Mouse (Mus musculus): ENCODE measurements around the gene Dnmt1.
A peak's percentile ranks its signal among the peaks of the same experiment; 100 is the strongest.

Gene Dnmt1

GRCm38 (mm10) chr9:20943396-20943795 is 16.3 kb downstream of the Dnmt1 start:
- DNase-seq (ENCODE audit: low spot score), result no peak

- DNase-seq (ENCODE audit: low spot score), result no peak
These were observed 36.4 kb downstream of the Dnmt1 start for GRCm38 (mm10) chr9:20923258-20923657.

DNA sequence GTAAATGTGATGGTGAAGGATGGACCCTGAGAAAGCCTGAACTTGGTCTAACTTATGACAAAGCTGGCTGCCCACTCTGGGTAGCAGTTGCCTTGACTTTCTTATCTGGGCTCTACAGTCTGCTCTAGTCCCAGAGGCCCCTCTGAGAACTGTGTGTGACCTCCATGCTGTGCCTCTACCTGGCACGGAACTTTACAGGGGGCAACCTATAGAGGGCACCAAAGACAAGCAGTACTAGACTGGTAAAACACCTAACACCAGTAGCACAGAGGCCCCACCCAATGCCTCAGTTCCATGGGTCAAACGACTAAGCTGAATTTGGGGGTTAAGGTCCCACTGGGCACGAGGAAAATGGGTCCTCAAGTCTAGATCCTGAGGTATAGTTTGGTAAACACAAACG is 43.5 kb downstream of the Dnmt1 start:
- DNase-seq (ENCODE audit: low spot score), result no peak

- no peak for DNase-seq (ENCODE audit: low spot score)
These were observed 49.7 kb downstream of the Dnmt1 start for GRCm38 (mm10) chr9:20909948-20910347.

GRCm38 (mm10) chr9:20902174-20902491 is 57.6 kb downstream of the Dnmt1 start:
- no peak for DNase-seq (ENCODE audit: low spot score)

- no peak for DNase-seq (ENCODE audit: low spot score)
These were observed 58.1 kb downstream of the Dnmt1 start for GRCm38 (mm10) chr9:20901466-20902173.

DNA sequence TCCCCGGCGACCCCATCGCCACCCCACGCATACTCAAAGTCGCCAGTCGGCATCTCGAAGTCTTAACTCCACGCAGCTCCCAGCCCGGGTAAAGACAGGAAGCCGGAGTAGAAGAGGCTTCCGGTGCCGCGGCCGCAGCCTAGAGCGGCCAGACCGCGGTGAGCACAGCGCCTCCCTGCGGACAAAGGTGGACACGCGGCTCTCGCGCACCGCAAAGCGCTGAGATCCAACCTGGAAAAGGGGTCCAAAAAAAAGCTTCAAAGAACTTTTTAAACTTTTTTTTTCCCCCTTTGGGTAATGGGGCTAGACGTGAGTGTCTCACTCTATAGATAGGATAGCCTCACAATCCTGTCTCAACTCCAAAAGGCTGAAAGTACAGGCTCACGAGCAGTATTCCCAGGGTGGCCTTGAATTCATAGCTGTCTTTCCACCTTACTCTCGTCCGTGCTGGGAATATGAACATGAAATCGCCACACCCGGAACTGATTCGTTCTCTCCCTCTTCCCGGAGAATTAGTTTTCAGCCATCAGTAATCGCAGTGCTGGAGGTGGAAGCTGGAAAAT is 61.1 kb downstream of the Dnmt1 start, which contains the start of gene Eif3g:
Eif3g (minus strand) TSS at position 113 of the 563 bp plus-strand sequence.
- peak; percentile 68 for DNase-seq (ENCODE audit: low spot score)

DNA sequence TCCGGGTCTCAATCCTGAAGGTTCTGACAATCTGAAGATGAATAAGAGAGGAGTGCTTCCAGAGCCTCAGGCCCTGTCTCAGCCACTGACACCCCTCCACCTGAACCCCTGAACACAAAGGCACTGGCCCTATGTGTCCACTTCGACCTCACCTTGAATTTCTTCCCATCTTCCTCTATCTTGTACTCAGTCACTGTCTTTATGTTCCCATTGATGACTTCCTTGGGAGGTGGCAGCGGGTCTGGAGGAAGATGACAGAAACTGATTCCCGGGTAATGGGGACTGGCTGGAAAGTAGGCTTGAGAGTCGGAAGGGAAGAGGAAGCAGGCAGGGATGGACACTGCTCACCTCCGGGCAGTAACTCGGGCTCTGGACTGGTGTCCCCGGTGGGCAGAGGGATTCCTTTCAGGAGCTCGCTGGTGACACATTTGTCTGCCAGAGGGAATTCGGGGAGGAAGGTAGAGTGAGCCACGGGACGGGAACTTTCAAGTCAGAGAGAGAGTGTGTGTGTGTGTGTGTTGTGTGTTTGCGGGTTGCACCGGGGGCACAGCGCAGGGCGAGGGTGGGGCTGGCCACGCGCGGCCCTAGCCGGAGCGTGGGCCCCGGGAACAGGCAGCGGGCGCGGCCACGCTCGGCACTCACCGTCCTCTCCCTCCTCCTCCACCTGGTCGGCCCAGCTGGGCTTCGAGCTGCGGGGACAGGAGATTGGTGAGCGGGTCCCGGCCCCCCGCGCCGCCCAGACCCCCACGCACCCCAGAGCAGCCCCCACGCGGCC is 61.8 kb downstream of the Dnmt1 start:
- no peak for DNase-seq (ENCODE audit: low spot score)

DNA sequence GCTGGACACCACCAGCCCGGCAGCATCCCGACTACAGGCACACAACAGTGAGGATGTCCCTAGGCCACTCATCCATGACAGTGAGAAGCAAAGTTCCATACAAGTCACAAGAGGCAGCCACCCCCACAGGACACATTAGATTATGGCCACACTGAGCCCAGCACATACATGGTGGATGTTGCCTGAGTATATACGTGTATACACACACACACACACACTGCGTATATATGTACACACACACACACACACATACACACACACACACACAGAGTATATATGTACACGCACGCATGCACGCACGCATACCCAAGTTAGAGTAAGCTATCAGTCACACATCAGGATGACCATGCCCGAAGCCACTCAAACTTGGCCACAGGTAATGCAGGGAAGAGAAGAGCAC is 64.3 kb downstream of the Dnmt1 start:
- no peak for DNase-seq (ENCODE audit: low spot score)

DNA sequence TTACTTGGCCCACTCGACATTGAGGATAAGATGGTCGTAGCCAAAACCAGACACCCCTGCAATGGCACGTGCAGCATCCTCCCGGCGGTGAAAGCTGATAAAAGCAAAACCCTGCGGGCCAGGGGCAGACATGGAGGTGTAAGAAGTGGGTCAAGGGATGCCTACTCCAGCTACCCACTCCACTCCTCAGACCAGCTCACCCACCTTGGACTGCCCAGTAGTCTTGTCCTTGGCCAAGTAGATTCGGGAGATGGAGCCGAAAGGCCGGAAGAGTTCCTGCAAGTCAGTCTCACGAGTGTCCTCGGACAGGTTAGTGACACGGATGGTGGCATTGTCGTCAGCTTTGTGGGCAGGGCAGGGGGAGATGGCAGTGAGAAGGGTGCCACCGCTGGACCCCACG is 65.1 kb downstream of the Dnmt1 start:
- DNase-seq (ENCODE audit: low spot score), result no peak

- DNase-seq (ENCODE audit: low spot score), result no peak
These were observed 65.9 kb downstream of the Dnmt1 start for GRCm38 (mm10) chr9:20893590-20894343.

- DNase-seq (ENCODE audit: low spot score), result no peak
These were observed 66.6 kb downstream of the Dnmt1 start for GRCm38 (mm10) chr9:20893069-20893468.

- no peak for DNase-seq (ENCODE audit: low spot score)
These were observed 67.5 kb downstream of the Dnmt1 start for GRCm38 (mm10) chr9:20892104-20892653.

DNA sequence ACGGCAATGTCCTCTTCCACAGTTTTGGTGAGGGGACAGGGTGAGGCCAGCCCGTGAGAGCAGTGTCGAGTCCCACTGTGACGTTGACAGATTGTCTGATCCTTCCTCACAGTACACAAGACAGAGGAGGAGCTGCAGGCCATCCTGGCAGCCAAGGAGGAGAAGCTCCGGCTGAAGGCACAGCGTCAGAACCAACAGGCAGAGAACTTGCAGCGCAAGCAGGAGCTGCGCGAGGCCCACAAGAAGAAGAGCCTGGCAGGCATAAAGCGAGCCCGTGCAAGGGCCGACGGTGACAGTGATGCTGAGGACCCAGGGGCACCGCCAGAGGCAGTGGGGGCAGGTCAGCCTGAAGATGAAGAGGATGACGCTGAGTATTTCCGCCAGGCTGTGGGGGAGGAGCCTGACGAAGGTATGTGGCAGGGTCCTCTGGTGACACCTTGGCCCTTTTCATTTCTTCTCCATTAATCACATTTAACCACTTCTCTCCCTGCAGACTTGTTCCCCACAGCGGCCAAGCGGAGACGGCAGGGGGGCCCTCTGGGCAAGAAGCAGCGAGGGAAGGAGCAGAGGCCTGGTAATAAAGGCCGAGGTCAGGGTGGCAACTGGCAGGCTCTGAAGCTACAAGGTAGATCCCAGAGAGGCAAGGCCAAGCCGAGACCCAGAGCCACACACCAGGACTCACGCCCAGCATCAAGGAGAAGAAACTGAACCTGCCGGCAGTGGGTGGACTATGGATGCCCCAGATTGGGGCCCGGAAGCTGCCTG is 68.2 kb downstream of the Dnmt1 start:
- DNase-seq (ENCODE audit: low spot score), result no peak

DNA sequence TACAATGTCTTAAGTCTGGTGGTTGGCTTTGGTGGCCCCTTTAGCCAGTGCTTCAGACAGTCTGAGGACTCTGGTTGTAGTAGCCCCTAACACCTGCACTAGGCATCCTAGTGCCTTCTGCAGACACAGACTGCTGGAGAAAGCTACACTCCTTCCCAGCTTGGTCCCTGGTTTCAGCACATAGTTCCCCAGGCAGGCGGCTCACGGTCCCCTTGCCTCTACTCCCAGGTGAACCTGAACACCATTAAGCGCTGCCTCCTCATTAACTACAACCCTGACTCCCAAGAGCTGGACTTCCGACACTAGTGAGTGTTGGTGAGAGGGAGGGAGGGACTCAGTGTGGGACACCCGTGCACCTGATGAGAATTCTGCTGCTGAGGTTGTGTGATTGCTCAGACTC is 69.3 kb downstream of the Dnmt1 start:
- no peak for DNase-seq (ENCODE audit: low spot score)

DNA sequence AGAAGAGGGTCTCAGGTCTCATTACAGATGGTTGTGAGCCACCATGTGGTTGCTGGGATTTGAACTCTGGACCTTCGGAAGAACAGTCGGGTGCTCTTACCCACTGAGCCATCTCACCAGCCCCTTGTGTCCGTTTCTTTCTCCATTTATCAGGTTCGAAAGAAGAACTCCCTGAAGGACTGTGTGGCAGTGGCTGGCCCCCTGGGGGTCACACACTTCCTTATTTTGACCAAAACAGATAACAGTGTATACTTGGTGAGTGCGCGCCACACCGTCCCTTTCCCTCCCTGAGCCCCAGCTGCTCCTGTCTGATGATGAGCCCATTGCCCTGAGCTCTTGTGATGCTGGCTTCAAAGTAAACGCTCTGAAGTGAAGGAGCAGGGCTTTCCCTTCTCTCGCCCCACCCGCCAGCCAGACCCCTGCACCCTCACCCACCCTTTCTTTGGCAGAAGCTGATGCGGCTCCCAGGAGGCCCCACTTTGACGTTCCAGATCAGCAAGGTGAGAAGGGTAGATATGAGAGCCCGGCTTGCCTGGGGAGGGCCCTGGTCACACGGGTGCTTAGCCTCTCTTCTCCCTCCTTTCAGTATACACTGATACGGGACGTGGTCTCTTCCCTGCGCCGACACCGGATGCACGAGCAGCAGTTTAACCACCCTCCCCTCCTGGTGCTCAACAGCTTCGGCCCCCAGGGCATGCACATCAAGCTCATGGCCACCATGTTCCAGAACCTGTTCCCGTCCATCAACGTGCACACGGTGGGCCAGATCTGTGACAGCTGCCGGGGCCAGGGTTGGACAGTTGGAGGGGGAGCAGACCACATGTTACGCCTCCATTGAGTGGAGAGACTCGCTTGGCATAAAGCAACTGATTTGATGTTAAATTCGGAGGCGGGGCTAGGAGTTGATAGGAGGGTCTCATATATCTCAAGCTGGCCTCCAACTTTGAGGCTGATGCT is 70.2 kb downstream of the Dnmt1 start:
- DNase-seq (ENCODE audit: low spot score), result no peak

GRCm38 (mm10) chr9:20888386-20888765 is 71.3 kb downstream of the Dnmt1 start:
- no peak for DNase-seq (ENCODE audit: low spot score)

DNA sequence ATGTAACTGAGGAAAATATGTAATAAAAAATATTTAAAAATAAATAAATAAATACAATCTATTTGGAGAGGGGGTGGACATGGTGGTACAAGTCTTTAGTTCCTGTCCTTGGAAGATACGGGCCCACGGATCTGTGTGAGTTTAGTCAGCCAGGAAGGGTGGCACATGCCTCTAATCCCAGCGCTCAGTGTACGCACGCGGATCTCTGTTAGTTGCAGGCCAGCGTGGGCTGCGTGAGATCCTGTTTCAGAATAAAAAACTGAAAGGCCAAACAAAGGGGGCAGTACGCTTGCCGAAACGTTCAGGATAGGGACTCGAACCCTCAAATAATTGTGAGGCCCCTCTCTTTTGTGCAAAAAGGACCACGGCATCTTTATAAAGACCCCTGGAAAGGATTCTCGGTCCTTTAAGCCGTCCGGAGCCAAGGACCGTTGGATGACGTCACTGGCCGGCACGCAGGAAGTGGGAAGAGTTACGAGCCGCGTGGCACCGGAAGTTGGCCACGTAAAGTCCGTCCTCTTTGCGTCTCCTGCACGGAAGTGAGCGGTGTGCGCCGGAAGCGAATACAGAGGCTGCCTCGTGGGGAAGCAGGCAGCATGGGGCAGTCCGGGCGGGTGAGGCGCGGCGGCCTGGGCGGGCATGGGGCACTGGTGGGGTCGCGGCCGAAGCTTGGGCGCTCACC is 71.8 kb downstream of the Dnmt1 start, which contains the start of gene Ppan:
Ppan (plus strand) TSS at position 472 of the 682 bp plus-strand sequence.
- peak; percentile 84 for DNase-seq (ENCODE audit: low spot score)

DNA sequence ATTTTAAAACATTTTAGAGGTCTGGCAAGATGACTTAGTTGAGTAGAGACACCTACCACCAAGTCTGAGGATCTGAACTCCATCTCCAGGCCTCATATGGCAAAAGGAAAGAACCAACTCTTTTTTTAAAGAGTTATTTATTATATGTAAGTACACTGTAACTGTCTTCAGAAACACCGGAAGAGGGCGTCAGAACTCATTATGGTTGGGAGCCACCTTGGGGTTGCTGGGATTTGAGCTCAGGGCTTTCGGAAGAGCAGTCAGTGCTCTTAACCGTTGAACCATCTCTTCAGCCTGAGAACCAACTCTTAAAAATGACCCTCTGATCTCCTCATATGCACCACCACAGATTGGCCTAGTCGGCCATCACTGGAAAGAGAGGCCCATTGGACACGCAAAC is 72.5 kb downstream of the Dnmt1 start:
- DNase-seq (ENCODE audit: low spot score), result no peak

GRCm38 (mm10) chr9:20886563-20886962 is 73.1 kb downstream of the Dnmt1 start:
- no peak for DNase-seq (ENCODE audit: low spot score)
